ENCODE assay signal across 9 mouse cellular contexts in genomic region chr7:30805924-30806323, GRCm38 (mm10). TPM values are rescaled to one million over a fixed set of nuclear protein-coding genes. Genes with fewer than 3 reads are reported as not detected.
DNase-seq lines count a peak whose midpoint lies in the region; ATAC-seq and TF ChIP-seq lines count a peak whose summit lies in the region.
"Had no signal": no experiment of that assay in that cellular context is flagged by ENCODE, and none has a peak within 500 bp of the region (broad histone marks: within the 10 kb centered on the region; RNA-seq: fewer than 3 reads in every experiment).

No protein-coding gene starts in this region.

- WGBS in forebrain, embryonic 14.5 days, result 43% methylated on average over 6 of the region's 6 CpGs

- in situ Hi-C loops in CH12.LX (cut with MboI; ENCODE audit: low pct_ligation_motif_present, low pct_unique_long_range_greater_than_20kb, low sequenced_read_pairs), result no loop called here

- TF ChIP-seq EP300 in CH12.LX (IDR thresholded peaks at IDR 0.05; ENCODE audit: low read length), result no peak

- H3K79me2 ChIP-seq in CH12.LX (replicated peaks; ENCODE audit: control insufficient read depth, extremely low read depth, insufficient read depth, poor library complexity, severe bottlenecking), result no peaks in the 10 kb centered on the region

- no peaks in the 10 kb centered on the region for H3K36me3 ChIP-seq in CH12.LX (replicated peaks in 1 of 2; ENCODE audit: control insufficient read depth in 1 of 2, insufficient read depth in 1 of 2, low read length in 1 of 2)
- H3K36me3 ChIP-seq in forebrain, embryonic 14.5 days (ENCODE audit: control insufficient read depth, insufficient read depth, low read length), result no peaks in the 10 kb centered on the region

- no peak overlapping the region for H3K4me3 ChIP-seq in gastrocnemius, adult 2 months
- H3K4me3 ChIP-seq in CH12.LX (replicated peaks in 1 of 3; ENCODE audit: low read depth in 2 of 3, low read length in 2 of 3, poor library complexity in 1 of 3), result no peak overlapping the region
- no peak overlapping the region for H3K4me3 ChIP-seq in forebrain, embryonic 14.5 days (ENCODE audit: low read depth, low read length)

- TF ChIP-seq RAD21 in CH12.LX (IDR thresholded peaks at IDR 0.05; ENCODE audit: low read depth, low read length), result peak; percentile 39

- H3K4me1 ChIP-seq in CH12.LX (ENCODE audit: control insufficient read depth in 1 of 2, insufficient read depth in 2 of 2), result peaks cover 0 to 4% of the 10 kb centered on the region in 2 experiments; a peak in 1 of 4 replicates
- H3K4me1 ChIP-seq in forebrain, embryonic 14.5 days (ENCODE audit: control insufficient read depth, insufficient read depth, low read length), result no peaks in the 10 kb centered on the region

- H3K4me2 ChIP-seq in CH12.LX (ENCODE audit: insufficient read depth, low read depth, poor library complexity, severe bottlenecking), result no peak overlapping the region
- H3K4me2 ChIP-seq in forebrain, embryonic 14.5 days (ENCODE audit: low read length), result no peak overlapping the region

- intact Hi-C loops in gastrocnemius, adult 2 months (cut with DNase I), result no loop called here

- no peak for ATAC-seq in forebrain, embryonic 14.5 days
- no peak for ATAC-seq in cerebellum, adult (ENCODE audit: insufficient number of reproducible peaks, low FRiP score, low TSS enrichment)

- H3K9me3 ChIP-seq in CH12.LX (replicated peaks; ENCODE audit: low read length), result peaks cover 16% of the 10 kb centered on the region
- no peaks in the 10 kb centered on the region for H3K9me3 ChIP-seq in forebrain, embryonic 14.5 days (replicated peaks; ENCODE audit: control insufficient read depth, low read length)

- dilution Hi-C loops in CH12.LX (cut with MboI; ENCODE audit: extremely low pct_ligation_motif_present, extremely low pct_unique_long_range_greater_than_20kb, low sequenced_read_pairs), result no loop called here

- TF ChIP-seq CTCF in gastrocnemius, adult 2 months (IDR thresholded peaks at IDR 0.05), result peak; percentile 45
- TF ChIP-seq CTCF in CH12.LX (conservative IDR thresholded peaks at IDR 0.05 in 1 of 2, IDR thresholded peaks at IDR 0.05 in 1 of 2; ENCODE audit: low read depth in 2 of 2, low read length in 2 of 2), result peak; percentile 75 to 77

- peak; percentile 27 for DNase-seq in gastrocnemius, adult 2 months
- no peak for DNase-seq in gastrocnemius, postnatal 4 days (ENCODE audit: low spot score in 2 of 2)
- peak; percentile 78 for DNase-seq in CH12.LX (ENCODE audit: extremely low read depth)
- peak; percentile 16 for DNase-seq in embryo, embryonic 10 days (ENCODE audit: low spot score)
- DNase-seq in lung, postnatal 25 days (ENCODE audit: low spot score), result peak; percentile 39
- peak; percentile 48 for DNase-seq in thymus, postnatal 0 days (ENCODE audit: low spot score)
- no peak for DNase-seq in forebrain, embryonic 14.5 days (ENCODE audit: low spot score)

- no peak overlapping the region for H3K27ac ChIP-seq in gastrocnemius, adult 2 months
- no peak overlapping the region for H3K27ac ChIP-seq in CH12.LX (ENCODE audit: insufficient read depth, low read depth)
- H3K27ac ChIP-seq in forebrain, embryonic 14.5 days (ENCODE audit: low read depth, low read length), result no peak overlapping the region

- H3K9ac ChIP-seq in CH12.LX (ENCODE audit: insufficient read depth, low read depth), result no peak overlapping the region
- no peak overlapping the region for H3K9ac ChIP-seq in forebrain, embryonic 14.5 days (ENCODE audit: low read length)

- no peak for TF ChIP-seq POLR2A in CH12.LX (IDR thresholded peaks at IDR 0.05; ENCODE audit: low read depth, low read length)

- no peaks in the 10 kb centered on the region for H3K27me3 ChIP-seq in CH12.LX (replicated peaks)
- H3K27me3 ChIP-seq in forebrain, embryonic 14.5 days (replicated peaks; ENCODE audit: control insufficient read depth, insufficient read depth, low read length), result no peaks in the 10 kb centered on the region

TF ChIP-seq in CH12.LX, 34 proteins besides CTCF, POLR2A, EP300 and RAD21:
- TF ChIP-seq SMC3 (IDR thresholded peaks at IDR 0.05; ENCODE audit: low read depth, low read length) (peak; percentile 73), MAFK (IDR thresholded peaks at IDR 0.05; ENCODE audit: insufficient replicate concordance, low read length) (no peak)

RNA-seq across cellular contexts. Expression of gene Ffar2, which starts 17.7 kb away (rescaled TPM):
- under 1 TPM in 1 of 2 experiments, not detected in 1; 0.14 TPM for total RNA-seq in gastrocnemius, adult 2 months (2021)
- total RNA-seq in gastrocnemius, postnatal 4 days (2021), result 1 to 10 TPM; 1.8 to 2.5 TPM
- total RNA-seq in CH12.LX (2012; rRNA removed) (0.08 TPM in 1 of 2 replicates, not detected in the other), CH12.LX (2014; rRNA removed) (not detected in 2 replicates)
- polyA plus RNA-seq in CH12.LX (2012; ENCODE audit: insufficient read length, low read depth), result 0.51 and 0.52 TPM in 2 replicates
- 0.95 and 1.5 TPM in 2 replicates for polyA plus RNA-seq in thymus, postnatal 0 days (2015; fragmentation: Nextera tagmentation; extraction: Ambion mirVana)
- polyA plus RNA-seq in forebrain, embryonic 14.5 days (2014; fragmentation: Nextera tagmentation; extraction: Ambion mirVana), result 0.11 and 0.46 TPM in 2 replicates

RNA-seq across cellular contexts. Expression of gene Krtdap, which starts 18.2 kb away (rescaled TPM):
- total RNA-seq in gastrocnemius, adult 2 months (2021), result under 1 TPM in 1 of 2 experiments, not detected in 1; 0.78 TPM
- total RNA-seq in gastrocnemius, postnatal 4 days (2021), result 10 to 100 TPM; 13.2 to 13.9 TPM
- total RNA-seq in CH12.LX (2012; rRNA removed) (not detected in 2 replicates), CH12.LX (2014; rRNA removed) (not detected in 2 replicates)
- not detected in 2 replicates for polyA plus RNA-seq in CH12.LX (2012; ENCODE audit: insufficient read length, low read depth)
- polyA plus RNA-seq in thymus, postnatal 0 days (2015; fragmentation: Nextera tagmentation; extraction: Ambion mirVana), result 36.0 and 39.0 TPM in 2 replicates
- polyA plus RNA-seq in forebrain, embryonic 14.5 days (2014; fragmentation: Nextera tagmentation; extraction: Ambion mirVana), result 1.1 TPM in 1 of 2 replicates, not detected in the other

RNA-seq across cellular contexts. Expression of gene Dmkn, which starts 42.4 kb away (rescaled TPM):
- 1 to 10 TPM in 1 of 2 experiments, under 1 TPM in 1; 0.98 to 1.2 TPM for total RNA-seq in gastrocnemius, adult 2 months (2021)
- total RNA-seq in gastrocnemius, postnatal 4 days (2021), result 1 to 10 TPM in 1 of 2 experiments, under 1 TPM in 1; 0.86 to 1.2 TPM
- not detected in 2 replicates for total RNA-seq in CH12.LX (2012; rRNA removed)
- not detected in 2 replicates for total RNA-seq in CH12.LX (2014; rRNA removed)
- not detected in 2 replicates for polyA plus RNA-seq in CH12.LX (2012; ENCODE audit: insufficient read length, low read depth)
- polyA plus RNA-seq in thymus, postnatal 0 days (2015; fragmentation: Nextera tagmentation; extraction: Ambion mirVana), result 10.7 and 12.7 TPM in 2 replicates
- polyA plus RNA-seq in forebrain, embryonic 14.5 days (2014; fragmentation: Nextera tagmentation; extraction: Ambion mirVana), result 0.74 and 0.88 TPM in 2 replicates

RNA-seq across cellular contexts. Expression of gene Ffar3, which starts 50.1 kb away (rescaled TPM):
- not detected for total RNA-seq in gastrocnemius, adult 2 months (2021)
- total RNA-seq in gastrocnemius, postnatal 4 days (2021), result not detected
- total RNA-seq in CH12.LX (2012; rRNA removed), result not detected in 2 replicates
- not detected in 2 replicates for total RNA-seq in CH12.LX (2014; rRNA removed)
- not detected in 2 replicates for polyA plus RNA-seq in CH12.LX (2012; ENCODE audit: insufficient read length, low read depth)
- 0.10 TPM in 1 of 2 replicates, not detected in the other for polyA plus RNA-seq in thymus, postnatal 0 days (2015; fragmentation: Nextera tagmentation; extraction: Ambion mirVana)
- not detected in 2 replicates for polyA plus RNA-seq in forebrain, embryonic 14.5 days (2014; fragmentation: Nextera tagmentation; extraction: Ambion mirVana)
- polyA plus RNA-seq: stomach, embryonic 14.5 days had no signal

RNA-seq across cellular contexts. Expression of gene Sbsn, which starts 54.7 kb away (rescaled TPM):
- 1 to 10 TPM; 2.8 to 4.7 TPM for total RNA-seq in gastrocnemius, adult 2 months (2021)
- 1 to 10 TPM; 4.1 to 4.6 TPM for total RNA-seq in gastrocnemius, postnatal 4 days (2021)
- total RNA-seq in CH12.LX (2012; rRNA removed), result 0.59 and 0.76 TPM in 2 replicates
- total RNA-seq in CH12.LX (2014; rRNA removed), result 0.30 TPM in 1 of 2 replicates, not detected in the other
- polyA plus RNA-seq in CH12.LX (2012; ENCODE audit: insufficient read length, low read depth), result 0.69 and 1.1 TPM in 2 replicates
- polyA plus RNA-seq in thymus, postnatal 0 days (2015; fragmentation: Nextera tagmentation; extraction: Ambion mirVana), result 2.0 and 4.1 TPM in 2 replicates
- 1.3 and 2.0 TPM in 2 replicates for polyA plus RNA-seq in forebrain, embryonic 14.5 days (2014; fragmentation: Nextera tagmentation; extraction: Ambion mirVana)

Comparison
In these comparisons a context has a peak if more than half of its experiments do, and no peak if none do; other contexts are left out.
1. DNase-seq: peak in gastrocnemius, adult 2 months (single experiment), CH12.LX (single experiment), embryo, embryonic 10 days (single experiment), lung, postnatal 25 days (single experiment) and thymus, postnatal 0 days (single experiment); none in gastrocnemius, postnatal 4 days (0 of 2) and forebrain, embryonic 14.5 days (single experiment).
2. RNA of gene Krtdap, which starts 18.2 kb away (total RNA-seq): 13.2 to 13.9 TPM in gastrocnemius, postnatal 4 days; 0.78 TPM in gastrocnemius, adult 2 months and not detected in CH12.LX; every median in the first group is over 4 times any median in the second.